Mouse (Mus musculus) inflammation-experienced regulatory T-cells, adult 6 months (primary cell): ENCODE measurements around the gene Trak1. TPM values are rescaled to one million over a fixed set of nuclear protein-coding genes. Genes with fewer than 3 reads are reported as not detected.
"Not testable (repeated sequence)": the region's sequence is repeated elsewhere in the genome, so short reads cannot be mapped to it uniquely, and the experiment has no call there.

Source experiments
- ATAC-seq: one replicate; pipeline ENCODE4 v1.8.0; 2017
- polyA plus RNA-seq, 3 experiments: library from polyadenylated mRNA; unstranded; fragments of 100-300 nt; shearing (Covaris generic); gene quantifications; one replicate each; pipeline ENCODE4 v1.2.1; 2017

The Trak1 gene
- polyA plus RNA-seq, 3 experiments from 2014 or later = 7.5 to 12.9 (median 11.8) TPM

- ATAC-seq = no peak
Observed at GRCm38 (mm10) chr9:121321118-121321517, 23.8 kb downstream of the Trak1 start.

- ATAC-seq = no peak
Observed at GRCm38 (mm10) chr9:121322034-121322433, 24.7 kb downstream of the Trak1 start.

- ATAC-seq = not testable (repeated sequence)
Observed at GRCm38 (mm10) chr9:121328342-121328741, 31.0 kb downstream of the Trak1 start.

- no peak for ATAC-seq
Observed at GRCm38 (mm10) chr9:121329181-121329580, 31.9 kb downstream of the Trak1 start.

GRCm38 (mm10) chr9:121330065-121330464, 32.8 kb downstream of the Trak1 start:
- no peak for ATAC-seq

- ATAC-seq = no peak
Observed at GRCm38 (mm10) chr9:121331438-121331837, 34.1 kb downstream of the Trak1 start.

- no peak for ATAC-seq
Observed at GRCm38 (mm10) chr9:121331878-121332630, 34.8 kb downstream of the Trak1 start.

- no peak for ATAC-seq
Observed at GRCm38 (mm10) chr9:121333559-121333958, 36.3 kb downstream of the Trak1 start.

GRCm38 (mm10) chr9:121334311-121334851, 37.1 kb downstream of the Trak1 start:
- ATAC-seq = no peak

GRCm38 (mm10) chr9:121335568-121335967, 38.3 kb downstream of the Trak1 start:
- no peak for ATAC-seq

- no peak for ATAC-seq
Observed at GRCm38 (mm10) chr9:121336324-121336946, 39.1 kb downstream of the Trak1 start.

GRCm38 (mm10) chr9:121337216-121337937, 40.1 kb downstream of the Trak1 start:
- no peak for ATAC-seq

- no peak for ATAC-seq
Observed at GRCm38 (mm10) chr9:121337938-121338289, 40.6 kb downstream of the Trak1 start.

- ATAC-seq = no peak
Observed at GRCm38 (mm10) chr9:121341832-121342231, 44.5 kb downstream of the Trak1 start.

GRCm38 (mm10) chr9:121342510-121343110, 45.3 kb downstream of the Trak1 start:
- no peak for ATAC-seq

- no peak for ATAC-seq
Observed at GRCm38 (mm10) chr9:121343122-121343876, 46.0 kb downstream of the Trak1 start.

GRCm38 (mm10) chr9:121344344-121344743, 47.0 kb downstream of the Trak1 start:
- ATAC-seq = no peak

GRCm38 (mm10) chr9:121345427-121346130, 48.3 kb downstream of the Trak1 start:
- no peak for ATAC-seq

GRCm38 (mm10) chr9:121346635-121347034, 49.3 kb downstream of the Trak1 start:
- ATAC-seq = no peak

- ATAC-seq = no peak
Observed at GRCm38 (mm10) chr9:121347981-121348380, 50.7 kb downstream of the Trak1 start.

- ATAC-seq = no peak
Observed at GRCm38 (mm10) chr9:121348476-121348875, 51.2 kb downstream of the Trak1 start.
